Mouse (Mus musculus) forebrain, embryonic 14.5 days (tissue): ENCODE results near the gene Map1lc3b. TPM values are rescaled to one million over a fixed set of nuclear protein-coding genes. Genes with fewer than 3 reads are reported as not detected.

Source experiments
- ATAC-seq: fragments of 200-750 bp; cut with Nextera tagmentation; 2 replicates; pipeline ENCODE4 v1.8.0; 2017; ENCODE audit warnings: mild to moderate bottlenecking, moderate library complexity
- DNase-seq: peaks from one replicate; pipeline ENCODE4 v3.0.0-alpha.2; 2015; ENCODE audit warnings: low spot score
- H3K27ac ChIP-seq: fragments of 300-500 bp; sonication (generic); 2 replicates; pipeline ENCODE4 v1.5.1; 2014; ENCODE audit warnings: low read depth, mild to moderate bottlenecking, control low read depth, low read length, moderate library complexity
- H3K27me3 ChIP-seq: fragments of 300-500 bp; sonication (generic); replicated peaks from 2 replicates; pipeline ENCODE4 v1.6.1; 2014; ENCODE audit warnings: low read length, control low read depth, mixed read lengths; ENCODE audit not compliant: control insufficient read depth, insufficient read depth
- H3K36me3 ChIP-seq: fragments of 300-500 bp; sonication (generic); 2 replicates; pipeline ENCODE4 v1.6.1; 2014; ENCODE audit warnings: low read length, control low read depth; ENCODE audit not compliant: control insufficient read depth, insufficient read depth
- H3K4me1 ChIP-seq: fragments of 300-500 bp; sonication (generic); 2 replicates; pipeline ENCODE4 v1.6.1; 2014; ENCODE audit warnings: antibody characterized with exemption, low read length, control low read depth; ENCODE audit not compliant: control insufficient read depth, insufficient read depth
- H3K4me2 ChIP-seq: fragments of 300-500 bp; sonication (generic); 2 replicates; pipeline ENCODE4 v1.6.1; 2014; ENCODE audit warnings: mild to moderate bottlenecking, control low read depth, low read length
- H3K4me3 ChIP-seq: fragments of 300-500 bp; sonication (generic); 2 replicates; pipeline ENCODE4 v1.5.1; 2014; ENCODE audit warnings: low read depth, low read length, control low read depth
- H3K9ac ChIP-seq: fragments of 300-500 bp; sonication (generic); 2 replicates; pipeline ENCODE4 v1.6.1; 2014; ENCODE audit warnings: mild to moderate bottlenecking, low read length, control low read depth, moderate library complexity
- H3K9me3 ChIP-seq: fragments of 300-500 bp; sonication (generic); replicated peaks from 2 replicates; pipeline ENCODE4 v1.6.1; 2016; ENCODE audit warnings: low read length, control low read depth, mixed read lengths; ENCODE audit not compliant: control insufficient read depth
- WGBS: fragments of 180-500 bp; shearing (Covaris S2); extraction: QIAGEN DNeasy Blood & Tissue Kit; methylation state at CpG from one replicate; pipeline ENCODE4 v1.1.7; 2014; 5-methylcytosine and 5-hydroxymethylcytosine counted together
- polyA plus RNA-seq: library from polyadenylated mRNA; unstranded; fragments of >200 nt; fragmentation: Nextera tagmentation; extraction: Ambion mirVana; gene quantifications from 2 replicates; pipeline ENCODE4 v1.2.1, GENCODE M21; 2014

Map1lc3b gene
- polyA plus RNA-seq, 1 experiment from 2014 or later, result 435 TPM

GRCm38 (mm10) chr8:121568321-121568720 lies 21.8 kb upstream of the Map1lc3b start:
- Histone ChIP-seq H3K9me3 (no peaks in the 10 kb centered on the region), H3K4me2 (no peak overlapping the region), H3K27ac (no peak overlapping the region), H3K4me1 (no peaks in the 10 kb centered on the region), H3K27me3 (no peaks in the 10 kb centered on the region), H3K4me3 (no peak overlapping the region), H3K36me3 (0 out of 2 replicates have a peak, but pooled peaks cover 9% of the 10 kb centered on the region), H3K9ac (no peak overlapping the region)
- DNase-seq (no peak), ATAC-seq (no peak)
- 81% methylated on average over 6 of the region's 6 CpGs for WGBS

GRCm38 (mm10) chr8:121570335-121570734 lies 19.8 kb upstream of the Map1lc3b start:
- no peaks in the 10 kb centered on the region for H3K9me3 ChIP-seq
- H3K36me3 ChIP-seq, result 0 out of 2 replicates have a peak, but pooled peaks cover 4% of the 10 kb centered on the region
- H3K27ac ChIP-seq, result no peak overlapping the region
- DNase-seq, result no peak
- H3K4me2 ChIP-seq, result no peak overlapping the region
- no peaks in the 10 kb centered on the region for H3K27me3 ChIP-seq
- no peaks in the 10 kb centered on the region for H3K4me1 ChIP-seq
- no peak overlapping the region for H3K9ac ChIP-seq
- no peak overlapping the region for H3K4me3 ChIP-seq
- WGBS, result 88% methylated on average over 21 of the region's 21 CpGs
- ATAC-seq, result no peak

DNA sequence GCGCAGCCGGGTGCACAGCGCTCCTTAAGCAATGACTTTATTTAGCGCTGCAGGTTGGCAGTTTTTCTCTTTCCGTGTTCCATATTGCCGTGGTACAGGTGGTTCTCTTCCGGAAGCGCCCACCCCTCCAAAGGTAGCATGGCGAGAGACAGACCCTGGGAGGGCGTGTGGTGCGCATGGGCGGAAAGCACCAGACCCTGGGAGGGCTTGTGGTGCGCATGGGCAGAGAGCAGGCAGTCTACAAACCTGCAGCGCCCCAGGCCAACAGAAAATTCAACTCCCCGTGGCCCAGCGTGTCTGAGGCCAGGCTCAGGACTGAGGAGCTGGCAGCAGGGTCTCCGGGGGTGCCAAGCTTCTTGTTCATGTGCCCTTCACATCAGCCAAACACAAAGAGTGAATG lies 19.4 kb upstream of the Map1lc3b start:
- H3K9ac ChIP-seq, result no peak overlapping the region
- DNase-seq (no peak), ATAC-seq (no peak)
- H3K27me3 ChIP-seq, result no peaks in the 10 kb centered on the region
- 86% methylated on average over 17 of the region's 17 CpGs for WGBS
- H3K9me3 ChIP-seq, result no peaks in the 10 kb centered on the region
- no peak overlapping the region for H3K4me3 ChIP-seq
- no peak overlapping the region for H3K27ac ChIP-seq
- H3K4me2 ChIP-seq, result no peak overlapping the region
- 0 out of 2 replicates have a peak, but pooled peaks cover 3% of the 10 kb centered on the region for H3K36me3 ChIP-seq
- no peaks in the 10 kb centered on the region for H3K4me1 ChIP-seq

DNA sequence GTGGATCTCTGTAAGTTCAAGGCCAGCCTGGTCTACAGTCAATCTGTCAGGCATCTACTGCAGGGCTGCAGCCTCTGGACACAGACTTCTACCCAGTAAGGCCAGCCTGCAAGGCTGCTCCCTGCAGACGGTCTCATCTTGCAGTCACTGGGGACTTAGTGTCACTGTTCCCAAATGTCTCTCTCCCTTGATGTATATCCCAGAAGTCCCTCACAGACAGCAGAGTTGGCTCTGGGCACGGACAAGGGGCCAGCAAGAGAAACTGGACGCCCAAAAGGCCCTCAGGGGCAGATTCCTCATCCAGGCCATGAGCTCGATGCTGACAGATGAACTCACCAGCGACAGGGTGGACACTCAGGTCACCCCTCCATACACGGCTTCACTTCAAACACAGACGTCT lies 18.0 kb upstream of the Map1lc3b start:
- no peak overlapping the region for H3K9ac ChIP-seq
- 84% methylated on average over 7 of the region's 7 CpGs for WGBS
- ATAC-seq (no peak), DNase-seq (no peak)
- H3K4me3 ChIP-seq, result no peak overlapping the region
- no peaks in the 10 kb centered on the region for H3K27me3 ChIP-seq
- H3K4me1 ChIP-seq, result peaks cover 6% of the 10 kb centered on the region
- no peak overlapping the region for H3K27ac ChIP-seq
- no peaks in the 10 kb centered on the region for H3K36me3 ChIP-seq
- no peak overlapping the region for H3K4me2 ChIP-seq
- H3K9me3 ChIP-seq, result no peaks in the 10 kb centered on the region

GRCm38 (mm10) chr8:121573275-121573674 lies 16.9 kb upstream of the Map1lc3b start:
- Histone ChIP-seq H3K4me1 (peaks cover 12% of the 10 kb centered on the region), H3K36me3 (no peaks in the 10 kb centered on the region), H3K27me3 (no peaks in the 10 kb centered on the region), H3K4me3 (no peak overlapping the region), H3K4me2 (no peak overlapping the region), H3K27ac (no peak overlapping the region), H3K9ac (no peak overlapping the region), H3K9me3 (no peaks in the 10 kb centered on the region)
- WGBS, result 40% methylated on average over 3 of the region's 3 CpGs
- DNase-seq (no peak), ATAC-seq (no peak)

DNA sequence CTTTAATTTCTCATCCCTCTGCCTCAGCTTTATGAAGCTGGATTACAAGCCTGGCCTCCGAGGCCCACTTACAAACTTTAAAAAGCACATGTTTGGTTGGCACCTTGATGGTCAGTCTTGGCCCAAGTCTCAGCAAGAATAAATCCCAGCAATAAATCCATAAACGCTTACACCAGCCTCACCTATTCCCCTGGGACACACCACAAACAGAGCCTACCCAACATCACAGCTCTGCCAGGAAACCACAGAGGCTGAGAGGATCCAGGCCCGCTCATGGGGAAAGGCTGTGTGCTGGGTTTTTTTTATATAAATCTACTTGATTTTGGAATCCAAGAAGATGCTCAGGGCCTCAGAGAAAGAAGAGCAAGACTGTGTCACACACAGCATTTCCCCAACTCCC lies 14.5 kb upstream of the Map1lc3b start:
- Histone ChIP-seq H3K4me1 (peaks cover 12% of the 10 kb centered on the region), H3K27ac (no peak overlapping the region), H3K9ac (no peak overlapping the region), H3K36me3 (no peaks in the 10 kb centered on the region), H3K4me3 (no peak overlapping the region), H3K9me3 (no peaks in the 10 kb centered on the region), H3K4me2 (no peak overlapping the region), H3K27me3 (no peaks in the 10 kb centered on the region)
- ATAC-seq (no peak), DNase-seq (no peak)
- 90% methylated on average over 3 of the region's 3 CpGs for WGBS

- ATAC-seq, result peak; percentile 26
- Histone ChIP-seq H3K4me1 (peaks cover 12% of the 10 kb centered on the region), H3K36me3 (no peaks in the 10 kb centered on the region), H3K27ac (peak overlapping the region; percentile 55; the same call in 1 of the 2 replicates), H3K9me3 (no peaks in the 10 kb centered on the region), H3K4me2 (peak overlapping the region; percentile 80), H3K27me3 (no peaks in the 10 kb centered on the region), H3K9ac (peak overlapping the region; percentile 87), H3K4me3 (peak overlapping the region; percentile 87)
- 2% methylated on average over 44 of the region's 44 CpGs for WGBS
- peak; percentile 51 for DNase-seq
Observed at GRCm38 (mm10) chr8:121577751-121578675, 12.1 kb upstream of the Map1lc3b start.

- no peaks in the 10 kb centered on the region for H3K9me3 ChIP-seq
- under 1% methylated on average over 41 of the region's 63 CpGs for WGBS
Observed at GRCm38 (mm10) chr8:121578676-121579451, 11.3 kb upstream of the Map1lc3b start, which contains the start of gene Fbxo31. Fbxo31 (minus strand) TSS chr8:121578806.

More at GRCm38 (mm10) chr8:121578676-121579451, 11.3 kb upstream of the Map1lc3b start, which contains the start of gene Fbxo31:
- H3K27me3 ChIP-seq, result no peaks in the 10 kb centered on the region
- peak; percentile 94 for ATAC-seq
- H3K27ac ChIP-seq, result peak within 1 kb of the TSS; percentile 55; the same call in 1 of the 2 replicates
- H3K4me2 ChIP-seq, result peak within 1 kb of the TSS; percentile 80
- DNase-seq, result peak; percentile 94
- H3K4me1 ChIP-seq, result peaks cover 12% of the 10 kb centered on the region
- H3K4me3 ChIP-seq, result peak within 1 kb of the TSS; percentile 87
- no peaks in the 10 kb centered on the region for H3K36me3 ChIP-seq
- H3K9ac ChIP-seq, result peak within 1 kb of the TSS; percentile 87
